Mouse (Mus musculus) bone marrow, adult 2 months (tissue): ENCODE measurements around the gene 1700025B11Rik. TPM values are rescaled to one million over a fixed set of nuclear protein-coding genes. Genes with fewer than 3 reads are reported as not detected.
A peak's percentile ranks its signal among the peaks of the same experiment; 100 is the strongest.
"Not testable (repeated sequence)": the region's sequence is repeated elsewhere in the genome, so short reads cannot be mapped to it uniquely, and the experiment has no call there.

Experiments
- H3K27ac ChIP-seq: fragments of 200-500 bp; 2 replicates; pipeline ENCODE4 v1.5.1; 2012; ENCODE audit warnings: low read depth, mild to moderate bottlenecking, control low read depth, inconsistent platforms, low read length; ENCODE audit not compliant: control insufficient read depth, poor library complexity, insufficient read depth
- H3K4me1 ChIP-seq: fragments of 200-500 bp; 2 replicates; pipeline ENCODE4 v1.6.1; 2011; ENCODE audit warnings: low read length; ENCODE audit not compliant: control insufficient read depth, insufficient read depth
- H3K4me3 ChIP-seq: fragments of 200-500 bp; replicated peaks from 2 replicates; pipeline ENCODE3; 2011; ENCODE audit warnings: mild to moderate bottlenecking, low read depth, low read length, control low read depth; ENCODE audit not compliant: control insufficient read depth
- CTCF ChIP-seq: fragments of 200-500 bp; IDR thresholded peaks from 2 replicates; pipeline ENCODE4 v1.5.1; 2011; ENCODE audit warnings: low read length, control low read depth; ENCODE audit not compliant: control insufficient read depth, insufficient read depth
- POLR2A ChIP-seq: fragments of 200-500 bp; IDR thresholded peaks from 2 replicates; pipeline ENCODE4 v1.6.1; 2011; ENCODE audit warnings: low read depth, mild to moderate bottlenecking, control low read depth, low read length, borderline replicate concordance; ENCODE audit not compliant: control insufficient read depth
- WGBS: fragments of 180-500 bp; shearing (Covaris S2); methylation state at CpG from one replicate; pipeline ENCODE4 v1.1.7; 2018; 5-methylcytosine and 5-hydroxymethylcytosine counted together
- polyA plus RNA-seq: library from polyadenylated mRNA; stranded (reverse); fragments of >200 nt; gene quantifications from 2 replicates; pipeline ENCODE4 v1.2.4, GENCODE M21; 2011; ENCODE audit warnings: low replicate concordance; ENCODE audit not compliant: missing spikeins, insufficient read depth, insufficient read length

Gene 1700025B11Rik
- polyA plus RNA-seq, 1 experiment = not detected

DNA sequence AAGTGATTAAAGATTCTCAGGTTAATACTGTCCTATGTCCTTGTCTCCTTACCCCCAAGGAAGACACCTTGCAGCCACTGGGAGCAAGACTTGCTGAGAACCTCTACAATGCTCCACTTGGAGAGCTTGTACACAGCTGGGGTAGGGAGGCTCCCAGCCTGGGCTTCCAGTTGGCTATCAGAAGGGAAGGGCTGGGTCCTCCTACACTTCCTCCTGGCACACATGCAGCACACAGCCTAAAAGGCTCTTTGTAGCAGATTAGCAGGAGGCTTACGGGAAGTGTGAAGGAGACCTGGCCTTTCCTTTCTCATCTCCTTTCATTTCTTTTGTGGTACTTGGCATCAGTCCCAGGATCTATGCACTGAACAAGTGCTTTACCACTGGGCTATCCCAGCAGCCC lies 20.0 kb upstream of the 1700025B11Rik start:
- no peak overlapping the region for H3K4me3 ChIP-seq
- 27% methylated on average over 1 of the region's 1 CpGs for WGBS
- no peaks in the 10 kb centered on the region for H3K4me1 ChIP-seq
- H3K27ac ChIP-seq = no peak overlapping the region
- TF ChIP-seq POLR2A = no peak
- TF ChIP-seq CTCF = no peak

DNA sequence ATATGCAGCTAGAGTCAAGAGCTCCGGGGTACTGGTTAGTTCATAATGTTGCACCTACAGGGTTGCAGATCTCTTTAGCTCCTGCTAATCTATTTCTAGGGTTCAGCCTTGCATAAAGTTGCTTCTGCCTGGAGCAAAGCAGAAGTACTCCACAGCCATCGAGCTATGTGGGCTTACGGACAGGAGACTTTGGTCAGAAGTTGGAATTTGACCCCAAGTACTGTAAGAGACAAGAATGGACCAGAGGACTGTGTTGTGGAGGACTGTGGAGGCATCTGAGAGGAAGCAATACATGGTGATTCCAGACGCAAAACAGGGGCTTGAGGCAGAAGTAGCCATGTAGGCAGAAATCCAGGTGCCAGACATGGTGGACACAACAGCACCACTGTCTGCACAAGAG lies 17.6 kb upstream of the 1700025B11Rik start:
- Histone ChIP-seq H3K4me3 (no peak overlapping the region), H3K4me1 (no peaks in the 10 kb centered on the region), H3K27ac (no peak overlapping the region)
- TF ChIP-seq CTCF = no peak
- TF ChIP-seq POLR2A = no peak
- 70% methylated on average over 4 of the region's 4 CpGs for whole genome bisulfite sequencing

- TF ChIP-seq POLR2A (no peak), CTCF (no peak)
- no peaks in the 10 kb centered on the region for H3K4me1 ChIP-seq
- 74% methylated on average over 2 of the region's 2 CpGs for WGBS
- no peak overlapping the region for H3K4me3 ChIP-seq
- H3K27ac ChIP-seq = no peak overlapping the region
These were observed 17.1 kb upstream of the 1700025B11Rik start for GRCm38 (mm10) chr15:77578801-77579200.

DNA sequence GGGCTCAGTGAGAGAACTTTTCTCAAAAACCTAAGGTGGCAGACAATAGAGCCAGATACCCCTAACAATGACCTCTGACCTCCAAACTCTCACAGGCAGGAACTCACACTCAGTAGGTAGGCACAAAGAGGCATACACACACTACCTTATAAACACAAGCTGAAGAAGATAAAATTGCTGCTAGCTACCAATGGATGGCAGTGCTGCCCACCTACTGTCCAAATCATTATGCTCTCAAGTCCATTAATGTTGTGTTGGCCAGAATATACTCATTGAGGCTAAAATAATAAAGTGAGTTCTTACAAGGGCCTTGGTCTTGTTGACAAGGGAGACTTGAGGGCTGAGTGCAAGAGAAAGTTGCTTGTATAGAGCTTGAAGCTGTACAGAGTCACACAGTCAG lies 1.5 kb upstream of the 1700025B11Rik start:
- TF ChIP-seq POLR2A = no peak
- TF ChIP-seq CTCF = no peak
- H3K4me3 ChIP-seq = no peak overlapping the region
- no peak overlapping the region for H3K27ac ChIP-seq
- no peaks in the 10 kb centered on the region for H3K4me1 ChIP-seq

DNA sequence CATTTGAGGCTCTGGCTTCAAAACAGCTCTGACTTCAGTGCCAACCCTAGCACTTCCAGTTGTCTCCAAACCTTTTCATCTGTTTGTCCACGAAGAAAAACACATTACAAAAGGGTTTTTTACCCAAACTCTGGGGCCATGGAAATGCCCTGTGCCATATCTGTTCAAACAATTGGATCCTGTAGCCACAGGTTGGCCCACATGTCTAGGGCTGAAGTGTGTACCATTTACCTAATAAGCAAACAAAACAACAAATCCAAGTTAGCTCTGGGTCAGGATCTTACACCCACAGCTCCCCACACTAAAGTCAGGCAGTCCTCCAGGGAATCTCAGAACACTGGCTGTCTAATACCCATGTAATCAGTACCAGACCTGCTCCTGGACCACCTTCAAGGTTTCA lies 22.5 kb downstream of the 1700025B11Rik start:
- H3K4me3 ChIP-seq, H3K4me1 ChIP-seq, H3K27ac ChIP-seq: not testable (repeated sequence)
- WGBS = 29% methylated on average over 1 of the region's 1 CpGs

DNA sequence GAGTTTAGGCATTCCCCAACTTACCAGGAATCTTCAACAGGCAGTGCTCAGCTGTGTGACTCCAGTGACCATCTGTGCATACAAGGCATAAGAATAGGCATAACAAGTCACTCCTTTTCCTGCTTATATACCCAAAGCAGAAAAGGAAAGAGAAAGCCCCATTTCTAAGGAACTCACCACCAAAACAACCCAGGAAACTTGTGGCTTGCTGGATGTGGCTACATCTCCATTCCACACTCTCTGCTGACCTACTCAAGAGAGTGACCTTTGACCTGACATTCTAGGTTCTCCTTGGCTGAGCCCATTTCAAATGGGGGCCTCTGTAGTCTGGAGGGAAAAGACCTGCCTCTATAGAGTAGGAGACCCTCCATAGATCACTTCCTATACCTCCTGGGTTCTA lies 28.5 kb downstream of the 1700025B11Rik start, which contains the start of gene Apol7c:
Gene Apol7c, minus strand, starts transcription at position 101 of the 400 bp plus-strand sequence.
- Histone ChIP-seq H3K27ac (no peak within 1 kb of the TSS), H3K4me1 (no peaks in the 10 kb centered on the region), H3K4me3 (no peak within 1 kb of the TSS)
- no peak for TF ChIP-seq POLR2A
- no peak for TF ChIP-seq CTCF

GRCm38 (mm10) chr15:77523186-77523843 lies 38.4 kb downstream of the 1700025B11Rik start:
- peak; percentile 35 for TF ChIP-seq CTCF
- H3K27ac ChIP-seq, H3K4me3 ChIP-seq, H3K4me1 ChIP-seq: not testable (repeated sequence)
- 15% methylated on average over 6 of the region's 6 CpGs for WGBS

- H3K27ac ChIP-seq, H3K4me3 ChIP-seq, H3K4me1 ChIP-seq: not testable (repeated sequence)
- WGBS = 56% methylated on average over 4 of the region's 4 CpGs
These were observed 41.1 kb downstream of the 1700025B11Rik start for GRCm38 (mm10) chr15:77520596-77520995.

Other genes starting within 250 kb of the 1700025B11Rik start
- not detected in 2 replicates for gene Apol7a, start 162.8 kb downstream of the 1700025B11Rik start, polyA plus RNA-seq
- gene Apol9a, start 150.8 kb downstream of the 1700025B11Rik start, polyA plus RNA-seq = 0.72 TPM in 1 of 2 replicates, not detected in the other
- not detected in 2 replicates for gene Apol7b, start 114.4 kb downstream of the 1700025B11Rik start, polyA plus RNA-seq
- 2.9 and 3.8 TPM in 2 replicates for gene Apol10a, start 84.8 kb downstream of the 1700025B11Rik start, polyA plus RNA-seq
- 4.4 and 4.6 TPM in 2 replicates for gene Apol11a, start 53.6 kb downstream of the 1700025B11Rik start, polyA plus RNA-seq
- gene Apol7c, start 28.6 kb downstream of the 1700025B11Rik start, polyA plus RNA-seq = not detected in 2 replicates
- not detected in 2 replicates for gene Apol10b, start 34.2 kb upstream of the 1700025B11Rik start, polyA plus RNA-seq
- gene Gm36245, start 37.4 kb upstream of the 1700025B11Rik start, polyA plus RNA-seq = not detected in 2 replicates
- gene Apol11b, start 81.4 kb upstream of the 1700025B11Rik start, polyA plus RNA-seq = 47.2 and 78.2 TPM in 2 replicates
- gene Apol7e, start 137.0 kb upstream of the 1700025B11Rik start, polyA plus RNA-seq = 0.88 and 4.3 TPM in 2 replicates
- gene Apol9b, start 167.1 kb upstream of the 1700025B11Rik start, polyA plus RNA-seq = 1.7 TPM in 1 of 2 replicates, not detected in the other
- 47.8 and 48.7 TPM in 2 replicates for gene Apol8, start 195.1 kb upstream of the 1700025B11Rik start, polyA plus RNA-seq